Mouse (Mus musculus) bone marrow, adult 2 months (tissue): ENCODE measurements around the gene Lrriq4. TPM values are rescaled to one million over a fixed set of nuclear protein-coding genes. Genes with fewer than 3 reads are reported as not detected.

Experiments
- H3K27ac ChIP-seq: fragments of 200-500 bp; 2 replicates; pipeline ENCODE4 v1.5.1; 2012; ENCODE audit warnings: low read depth, mild to moderate bottlenecking, control low read depth, inconsistent platforms, low read length; ENCODE audit not compliant: control insufficient read depth, poor library complexity, insufficient read depth
- H3K4me1 ChIP-seq: fragments of 200-500 bp; 2 replicates; pipeline ENCODE4 v1.6.1; 2011; ENCODE audit warnings: low read length; ENCODE audit not compliant: control insufficient read depth, insufficient read depth
- H3K4me3 ChIP-seq: fragments of 200-500 bp; replicated peaks from 2 replicates; pipeline ENCODE3; 2011; ENCODE audit warnings: mild to moderate bottlenecking, low read depth, low read length, control low read depth; ENCODE audit not compliant: control insufficient read depth
- CTCF ChIP-seq: fragments of 200-500 bp; IDR thresholded peaks from 2 replicates; pipeline ENCODE4 v1.5.1; 2011; ENCODE audit warnings: low read length, control low read depth; ENCODE audit not compliant: control insufficient read depth, insufficient read depth
- POLR2A ChIP-seq: fragments of 200-500 bp; IDR thresholded peaks from 2 replicates; pipeline ENCODE4 v1.6.1; 2011; ENCODE audit warnings: low read depth, mild to moderate bottlenecking, control low read depth, low read length, borderline replicate concordance; ENCODE audit not compliant: control insufficient read depth
- WGBS: fragments of 180-500 bp; shearing (Covaris S2); methylation state at CpG from one replicate; pipeline ENCODE4 v1.1.7; 2018; 5-methylcytosine and 5-hydroxymethylcytosine counted together
- polyA plus RNA-seq: library from polyadenylated mRNA; stranded (reverse); fragments of >200 nt; gene quantifications from 2 replicates; pipeline ENCODE4 v1.2.4, GENCODE M21; 2011; ENCODE audit warnings: low replicate concordance; ENCODE audit not compliant: missing spikeins, insufficient read depth, insufficient read length

Gene Lrriq4
- polyA plus RNA-seq, 1 experiment = not detected

DNA sequence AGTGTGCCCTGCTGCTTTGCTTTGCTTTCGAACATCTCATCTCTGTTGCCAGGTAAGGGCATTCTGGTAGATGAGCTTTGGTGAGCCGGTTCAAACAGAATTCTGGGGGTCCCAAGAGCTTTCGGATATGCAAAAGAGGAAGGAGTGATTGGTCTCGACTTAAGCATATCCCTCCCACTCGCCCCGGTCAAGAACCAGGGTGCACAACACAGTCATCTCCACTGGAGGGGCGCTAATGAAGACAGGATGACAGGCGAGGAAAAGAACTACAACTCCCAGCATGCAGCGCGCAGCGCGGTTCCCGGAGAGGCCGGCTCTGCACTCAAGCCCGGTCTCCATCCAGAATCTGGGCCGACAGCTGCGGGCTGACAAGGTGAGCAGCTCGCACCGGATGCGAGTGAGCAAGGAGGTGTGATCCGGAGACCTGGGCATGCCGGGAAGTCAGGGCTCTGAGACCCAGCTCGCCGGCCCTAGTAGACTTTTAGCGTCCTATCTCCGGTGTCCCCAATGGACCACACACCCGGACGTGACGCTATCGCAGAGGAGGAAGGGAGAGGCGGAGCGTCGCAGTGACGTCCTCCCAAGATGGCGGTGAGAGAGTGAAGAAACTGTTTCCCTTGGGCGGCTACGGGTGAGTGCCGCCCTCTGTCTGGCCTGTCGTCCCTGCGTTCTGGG, 42.1 kb upstream of the Lrriq4 start, which contains the start of gene Mynn:
Mynn (plus strand) TSS at position 1 of the 675 bp plus-strand sequence.
- Histone ChIP-seq H3K4me1 (no peaks in the 10 kb centered on the region), H3K4me3 (peak within 1 kb of the TSS; percentile 85), H3K27ac (peak within 1 kb of the TSS; percentile 99)
- under 1% methylated on average over 40 of the region's 40 CpGs for WGBS
- TF ChIP-seq POLR2A = peak; percentile 66; the same call in 1 of the 2 replicates
- peak; percentile 44 for TF ChIP-seq CTCF

DNA sequence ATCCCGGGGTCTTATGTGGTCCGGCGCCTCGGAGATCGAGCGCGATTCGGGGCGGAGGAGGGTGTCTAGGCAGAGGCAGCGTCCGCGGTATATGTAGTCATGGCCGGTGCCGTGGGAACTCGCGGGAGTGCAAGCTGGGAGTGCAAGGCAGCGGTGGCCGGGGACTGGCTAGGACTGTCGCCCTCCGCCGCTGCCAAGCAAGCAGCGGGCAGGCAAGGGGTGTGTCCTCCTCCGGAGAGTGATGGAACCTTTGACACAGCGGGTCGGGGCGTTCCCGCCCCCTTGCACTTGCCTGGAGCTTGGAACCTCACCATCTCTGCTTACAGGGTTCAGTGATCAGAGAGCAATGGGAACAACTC, 41.6 kb upstream of the Lrriq4 start:
- under 1% methylated on average over 27 of the region's 27 CpGs for WGBS
- no peak; the same call in 1 of the 2 replicates for TF ChIP-seq POLR2A
- TF ChIP-seq CTCF = no peak
- H3K4me3 ChIP-seq = peak overlapping the region; percentile 85
- H3K27ac ChIP-seq = peak overlapping the region; percentile 99
- no peaks in the 10 kb centered on the region for H3K4me1 ChIP-seq

DNA sequence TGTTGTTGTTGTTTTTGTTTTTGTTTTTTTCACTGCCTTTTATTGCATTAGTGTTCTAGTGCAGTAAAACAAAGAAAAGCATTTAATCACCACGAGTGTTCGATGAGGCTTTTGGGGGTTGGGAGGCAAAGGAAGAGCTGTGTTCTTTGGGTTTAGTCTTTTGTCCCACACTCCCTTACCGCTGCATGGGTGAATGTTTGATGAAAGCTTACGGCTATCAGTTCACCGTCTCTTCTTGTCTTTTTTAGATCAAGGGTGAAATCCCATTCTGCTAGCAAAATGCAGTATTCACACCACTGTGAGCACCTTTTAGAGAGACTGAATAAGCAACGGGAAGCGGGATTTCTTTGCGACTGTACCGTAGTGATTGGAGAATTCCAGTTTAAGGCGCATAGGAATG, 41.1 kb upstream of the Lrriq4 start:
- H3K4me3 ChIP-seq = peak overlapping the region; percentile 26
- 57% methylated on average over 10 of the region's 10 CpGs for WGBS

GRCm38 (mm10) chr3:30608999-30609398, 35.3 kb upstream of the Lrriq4 start:
- H3K4me3 ChIP-seq = no peak overlapping the region
- H3K27ac ChIP-seq = no peak overlapping the region
- 78% methylated on average over 3 of the region's 3 CpGs for WGBS
- no peaks in the 10 kb centered on the region for H3K4me1 ChIP-seq
- TF ChIP-seq POLR2A = no peak
- no peak for TF ChIP-seq CTCF

More for the DNA sequence above, 41.1 kb upstream of the Lrriq4 start:
- Histone ChIP-seq H3K27ac (no peak overlapping the region), H3K4me1 (no peaks in the 10 kb centered on the region)
- TF ChIP-seq POLR2A = no peak

DNA sequence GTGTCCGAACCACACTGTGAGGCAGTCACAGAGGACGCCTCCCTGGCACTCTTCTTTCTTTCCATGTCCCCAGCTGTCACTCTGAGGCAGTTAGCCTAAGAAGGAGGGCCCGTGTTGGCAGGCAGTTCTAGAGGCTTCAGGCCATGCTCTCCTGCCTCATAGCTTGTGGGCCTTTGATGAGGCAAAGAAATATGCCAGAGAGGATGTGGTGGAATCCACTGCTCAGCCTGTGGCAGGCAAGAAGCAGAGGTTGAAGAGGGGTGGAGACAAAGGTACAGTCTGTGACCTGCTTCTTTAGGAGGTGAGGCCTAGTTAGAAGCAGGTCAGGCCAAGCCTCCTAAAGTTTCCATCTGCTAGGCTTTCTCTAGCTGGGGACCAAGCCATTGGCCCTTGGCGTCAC, 33.4 kb upstream of the Lrriq4 start:
- no peak overlapping the region for H3K27ac ChIP-seq
- no peak overlapping the region for H3K4me3 ChIP-seq
- WGBS = 90% methylated on average over 4 of the region's 4 CpGs
- H3K4me1 ChIP-seq = no peaks in the 10 kb centered on the region
- TF ChIP-seq POLR2A (no peak), CTCF (no peak)

GRCm38 (mm10) chr3:30620132-30620531, 24.2 kb upstream of the Lrriq4 start:
- WGBS = 49% methylated on average over 8 of the region's 8 CpGs
- Histone ChIP-seq H3K4me3 (no peak overlapping the region), H3K27ac (no peak overlapping the region), H3K4me1 (no peaks in the 10 kb centered on the region; the same call in 1 of the 2 replicates)
- TF ChIP-seq CTCF (no peak), POLR2A (no peak)

DNA sequence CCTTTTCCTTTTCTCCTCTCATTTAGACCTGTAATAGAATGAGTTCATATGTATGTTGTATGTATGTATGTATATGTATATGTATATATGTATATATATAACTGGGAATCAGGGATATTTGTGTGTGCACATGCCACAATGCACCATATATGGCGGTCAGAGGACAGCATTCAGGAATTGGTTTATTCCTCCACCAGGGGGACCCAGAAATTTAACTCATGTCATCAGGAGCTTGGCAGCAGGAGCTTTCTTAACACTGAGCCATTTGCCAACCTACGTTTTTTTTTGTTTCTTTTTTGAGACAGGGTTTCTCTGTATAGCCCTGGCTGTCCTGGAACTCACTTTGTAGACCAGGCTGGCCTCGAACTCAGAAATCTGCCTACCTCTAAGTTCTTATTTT, 10.6 kb upstream of the Lrriq4 start:
- Histone ChIP-seq H3K4me1 (no peaks in the 10 kb centered on the region), H3K4me3 (no peak overlapping the region), H3K27ac (no peak overlapping the region)
- WGBS = 57% methylated on average over 3 of the region's 3 CpGs
- no peak for TF ChIP-seq CTCF

DNA sequence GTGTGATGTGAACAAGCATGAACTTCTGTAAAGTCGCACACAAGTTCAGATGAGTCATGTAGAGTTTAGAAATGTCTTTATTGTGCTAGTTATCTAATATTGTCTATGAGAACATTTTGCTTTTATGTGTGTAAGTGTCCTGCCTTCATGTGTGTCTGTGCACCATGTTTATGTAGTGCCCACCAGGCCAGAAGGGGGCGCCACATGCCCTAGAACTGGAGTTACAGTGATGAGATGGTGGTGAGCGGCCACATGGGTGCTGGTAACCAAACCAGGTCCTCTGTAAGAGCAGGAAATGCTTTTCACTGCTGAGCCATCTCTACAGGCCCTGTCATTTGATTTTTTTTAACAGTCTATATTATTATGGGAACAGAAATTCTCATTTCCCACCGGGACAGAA, 8.7 kb upstream of the Lrriq4 start:
- no peak for TF ChIP-seq POLR2A
- no peak for TF ChIP-seq CTCF
- H3K27ac ChIP-seq = no peak overlapping the region
- H3K4me1 ChIP-seq = no peaks in the 10 kb centered on the region
- H3K4me3 ChIP-seq = no peak overlapping the region
- WGBS = 75% methylated on average over 4 of the region's 4 CpGs

DNA sequence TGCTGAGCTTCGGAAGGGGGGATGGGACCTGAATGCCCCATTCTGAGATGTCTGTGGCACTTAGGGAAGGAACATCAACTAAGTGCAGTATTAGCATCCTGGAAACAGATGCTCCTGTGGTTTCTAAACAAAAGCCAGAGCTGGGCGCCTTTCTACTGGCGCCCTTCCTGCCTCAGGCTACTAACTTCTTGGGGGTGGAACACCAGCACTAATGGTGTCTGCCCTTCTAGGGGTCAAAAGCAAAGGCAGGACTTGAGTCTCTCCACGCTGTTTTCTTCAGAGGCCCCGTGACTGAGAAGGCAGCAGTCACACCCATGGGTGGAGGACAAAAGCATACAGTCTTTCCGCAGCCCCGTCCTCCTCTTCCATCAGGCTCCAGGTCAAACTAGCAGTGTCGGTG, 2.5 kb downstream of the Lrriq4 start:
- Histone ChIP-seq H3K4me3 (no peak overlapping the region), H3K27ac (no peak overlapping the region), H3K4me1 (no peaks in the 10 kb centered on the region)
- no peak for TF ChIP-seq POLR2A
- no peak for TF ChIP-seq CTCF
- 63% methylated on average over 8 of the region's 8 CpGs for WGBS
